Mouse (Mus musculus): ENCODE data around the gene Pcyt2.
A peak's percentile ranks its signal among the peaks of the same experiment; 100 is the strongest.
"Not testable (repeated sequence)": the region's sequence is repeated elsewhere in the genome, so short reads cannot be mapped to it uniquely, and the experiment has no call there.

Pcyt2 gene

GRCm38 (mm10) chr11:120615167-120615566, 2.6 kb downstream of the Pcyt2 start:
- DNase-seq = no peak

- no peak for DNase-seq
These were observed 3.8 kb downstream of the Pcyt2 start for GRCm38 (mm10) chr11:120613976-120614375.

GRCm38 (mm10) chr11:120613481-120613972, 4.2 kb downstream of the Pcyt2 start:
- DNase-seq = no peak

DNA sequence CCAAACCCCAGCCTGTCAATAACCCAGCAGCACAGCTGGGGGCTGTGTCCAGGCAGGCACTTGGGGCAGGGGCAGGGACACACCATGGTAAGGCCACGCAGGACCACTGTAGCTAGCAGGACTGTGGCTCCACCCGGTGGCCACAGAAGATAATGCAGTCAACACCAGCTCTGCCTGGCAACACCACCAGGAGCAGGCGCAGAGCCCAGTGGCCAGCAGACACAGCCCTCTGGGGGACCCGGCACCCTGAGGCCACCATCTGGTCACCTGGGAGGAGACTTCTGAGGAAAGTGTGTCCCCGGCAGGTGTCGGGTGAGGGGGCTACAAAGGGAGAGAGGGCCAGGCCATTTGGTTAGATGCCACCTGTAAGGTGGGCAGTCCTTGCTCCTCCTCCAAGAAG, 5.0 kb downstream of the Pcyt2 start:
- DNase-seq = no peak

DNA sequence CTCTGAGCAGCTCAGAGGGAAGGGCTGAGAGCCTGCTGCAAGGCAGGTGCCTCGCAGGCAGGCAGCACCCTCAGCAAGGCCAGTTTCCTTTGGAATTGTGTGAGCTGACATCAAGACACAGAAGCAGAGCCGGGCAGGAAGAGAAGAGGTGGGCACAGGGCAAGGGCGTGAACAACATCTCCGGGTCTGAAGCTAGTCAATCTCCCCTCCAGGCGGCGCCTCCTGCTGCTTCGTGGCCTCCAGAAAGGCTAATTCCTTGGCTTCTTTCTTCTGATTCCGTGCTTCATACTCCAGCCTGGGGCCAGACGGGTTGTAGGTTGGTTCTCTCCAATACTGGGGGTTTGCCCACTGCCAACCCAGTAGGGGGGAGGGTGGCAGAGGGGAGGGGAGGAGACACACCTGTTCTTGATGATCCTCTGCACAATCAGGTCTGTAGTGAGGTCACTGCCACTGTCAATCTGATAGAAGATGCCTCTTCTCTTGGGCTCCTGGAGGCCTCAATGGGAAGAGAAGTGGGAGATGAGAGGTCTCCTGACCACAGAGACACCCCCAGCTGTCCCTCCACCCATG, 7.2 kb downstream of the Pcyt2 start:
- DNase-seq = no peak

DNA sequence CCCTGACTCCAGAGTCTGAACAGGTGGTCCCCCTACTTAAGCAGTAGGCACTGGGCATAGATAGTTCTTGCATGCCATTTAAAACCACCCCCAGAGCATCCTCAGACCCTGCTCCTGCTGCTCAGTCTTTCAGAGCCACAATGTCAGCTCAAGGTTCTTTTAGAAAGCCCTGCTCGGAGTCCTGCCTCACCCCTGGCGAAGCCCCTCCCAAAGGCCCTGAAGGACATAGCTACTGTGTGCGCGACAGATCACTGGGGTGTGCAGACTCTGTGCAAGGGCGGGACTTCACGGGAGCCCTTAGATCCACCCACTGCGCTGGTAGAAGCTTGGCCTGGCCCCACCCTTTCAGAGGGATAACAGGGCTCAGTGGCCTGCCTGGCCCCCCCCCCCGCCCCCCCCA, 8.5 kb downstream of the Pcyt2 start:
- no peak for DNase-seq

DNA sequence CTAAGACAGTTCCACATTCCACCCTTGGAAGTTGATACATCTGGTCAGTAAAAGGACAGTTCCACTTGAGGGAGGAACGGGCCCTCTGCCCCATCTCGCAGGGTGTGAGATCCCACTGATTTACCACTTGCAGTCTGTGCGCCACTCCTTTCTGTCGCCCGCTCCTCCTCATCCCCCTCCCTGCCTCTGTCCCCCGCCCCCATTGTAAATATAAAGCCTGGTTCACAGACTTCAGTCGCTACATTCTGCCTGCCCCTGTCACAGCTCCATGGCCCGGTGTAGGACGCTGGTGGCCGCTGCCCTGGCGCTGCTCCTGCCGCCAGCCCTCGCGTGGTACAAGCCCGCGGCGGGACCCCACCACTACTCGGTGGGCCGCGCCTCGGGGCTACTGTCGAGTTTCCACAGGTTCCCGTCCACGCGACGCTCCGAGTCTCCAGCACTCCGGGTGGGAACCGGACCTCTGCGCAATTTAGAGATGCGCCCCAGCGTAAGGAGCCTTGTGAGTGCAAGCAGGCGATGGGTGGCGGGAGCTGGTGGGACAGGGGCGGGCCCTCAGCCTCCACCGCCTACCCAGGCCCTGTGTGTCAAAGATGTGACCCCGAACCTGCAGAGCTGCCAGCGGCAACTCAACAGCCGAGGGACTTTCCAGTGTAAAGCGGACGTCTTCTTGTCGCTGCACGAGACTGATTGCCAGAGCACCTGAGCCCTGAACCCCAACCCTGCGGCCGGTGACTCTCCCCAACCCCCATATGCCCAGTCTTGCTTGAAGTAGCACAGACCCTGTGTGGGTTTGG, 9.3 kb downstream of the Pcyt2 start, which contains the start of gene Npb:
TSS of gene Npb (plus strand) at position 237 of the 794 bp plus-strand sequence.
- DNase-seq = no peak

- no peak for DNase-seq
These were observed 11.0 kb downstream of the Pcyt2 start for GRCm38 (mm10) chr11:120606764-120607163.

GRCm38 (mm10) chr11:120605667-120606066, 12.1 kb downstream of the Pcyt2 start:
- DNase-seq = no peak

- DNase-seq = no peak
These were observed 14.2 kb downstream of the Pcyt2 start for GRCm38 (mm10) chr11:120603545-120603944.

- DNase-seq = no peak
These were observed 17.0 kb downstream of the Pcyt2 start for GRCm38 (mm10) chr11:120600716-120601115.

DNA sequence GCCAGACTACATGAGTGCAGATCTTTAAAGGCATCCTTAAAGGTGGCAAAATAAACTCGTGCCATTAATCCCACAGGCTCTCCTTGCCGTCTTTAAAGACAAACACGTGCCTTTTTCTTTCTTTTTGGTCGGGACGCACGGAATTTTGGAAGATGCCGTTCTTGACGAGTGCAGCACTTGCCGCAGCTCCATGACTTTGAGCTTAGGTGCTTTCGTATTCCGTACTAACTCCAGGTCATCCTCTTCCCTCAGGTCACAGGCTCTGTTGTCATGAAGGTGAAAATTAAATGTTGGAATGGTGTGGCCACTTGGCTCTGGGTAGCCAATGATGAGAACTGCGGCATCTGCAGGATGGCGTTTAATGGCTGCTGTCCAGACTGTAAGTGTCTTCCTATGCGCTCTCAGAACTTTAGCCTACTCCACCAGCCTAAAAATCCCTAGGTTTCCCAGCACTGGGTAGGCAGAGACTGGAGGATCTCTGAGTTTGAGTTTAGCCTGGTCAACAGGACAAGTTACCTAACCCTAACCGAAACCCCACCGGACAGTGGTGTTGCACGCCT, 18.7 kb downstream of the Pcyt2 start:
- no peak for DNase-seq

- DNase-seq = peak; percentile 96
These were observed 19.3 kb downstream of the Pcyt2 start, which contains the start of the genes Alyref and Anapc11 for GRCm38 (mm10) chr11:120598283-120598989. Gene Alyref (minus strand): TSS chr11:120598365. Gene Anapc11 (plus strand): TSS chr11:120598421.

DNA sequence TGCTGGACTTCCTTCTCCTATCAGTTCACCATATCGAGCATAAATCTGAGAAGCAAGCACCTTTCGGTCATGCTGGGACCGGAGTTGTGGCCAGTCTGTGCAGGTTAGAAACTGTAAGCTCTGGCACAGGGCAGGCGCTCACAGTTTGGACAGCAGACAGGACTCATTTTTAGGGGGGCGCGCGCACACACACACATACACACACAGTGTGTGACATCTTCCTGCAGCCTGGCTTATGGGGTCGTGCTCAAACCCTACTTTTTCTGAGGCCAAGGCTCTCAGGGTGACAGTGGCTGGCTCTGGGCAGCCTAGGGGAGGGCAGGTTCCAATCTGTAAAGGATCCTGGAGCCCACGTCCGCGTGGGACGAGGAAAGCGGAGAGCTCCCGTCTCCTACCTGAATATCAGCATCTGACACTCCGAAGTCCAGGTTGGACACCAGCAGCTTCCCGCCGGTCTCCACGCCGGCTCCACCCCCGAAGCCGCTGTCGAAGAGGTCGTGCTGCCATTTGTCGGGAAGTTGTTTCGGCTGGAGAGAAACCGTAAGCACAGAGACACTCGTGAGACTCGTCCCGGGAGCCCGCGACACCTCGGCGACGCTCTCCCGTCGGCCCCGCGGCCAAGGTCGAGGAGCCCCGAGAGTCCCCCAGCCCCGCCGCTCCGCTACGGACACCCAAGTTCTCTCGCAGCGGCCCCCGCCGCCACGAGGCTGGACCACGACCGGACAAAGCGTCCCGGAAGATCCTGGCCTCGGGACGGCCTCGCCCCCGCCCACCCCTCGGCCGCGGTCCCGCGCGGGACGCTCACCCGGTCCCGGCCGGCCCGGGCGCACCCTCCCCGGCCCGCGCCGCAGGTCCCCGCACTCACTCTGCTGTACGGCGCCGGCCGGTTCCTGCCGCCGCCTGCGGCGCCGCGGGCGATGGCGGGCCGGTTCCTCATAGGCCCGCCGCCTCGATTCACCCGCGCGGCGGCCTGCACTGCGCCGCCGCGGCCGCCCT, 20.2 kb downstream of the Pcyt2 start:
- DNase-seq = no peak

- no peak for DNase-seq
These were observed 29.2 kb downstream of the Pcyt2 start for GRCm38 (mm10) chr11:120588531-120588930.

DNA sequence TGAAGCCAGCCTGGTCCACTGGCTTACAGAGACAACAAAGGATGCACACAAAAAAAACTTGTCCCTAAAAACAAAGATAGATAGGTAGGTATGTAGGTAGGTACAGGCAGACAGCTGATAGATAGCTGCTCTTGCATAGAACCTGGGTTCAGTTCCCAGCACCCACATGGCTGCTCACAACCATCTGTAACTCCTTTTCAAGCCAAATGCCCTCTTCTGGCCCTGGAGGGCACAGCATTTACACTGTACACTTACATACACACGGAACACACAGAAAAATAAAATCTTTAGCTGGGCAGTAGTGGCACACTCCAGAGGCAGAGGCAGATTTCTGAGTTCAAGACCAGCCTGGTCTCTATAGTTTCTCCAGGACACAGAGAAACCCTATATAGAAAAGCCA, 33.8 kb downstream of the Pcyt2 start:
- DNase-seq = no peak

DNA sequence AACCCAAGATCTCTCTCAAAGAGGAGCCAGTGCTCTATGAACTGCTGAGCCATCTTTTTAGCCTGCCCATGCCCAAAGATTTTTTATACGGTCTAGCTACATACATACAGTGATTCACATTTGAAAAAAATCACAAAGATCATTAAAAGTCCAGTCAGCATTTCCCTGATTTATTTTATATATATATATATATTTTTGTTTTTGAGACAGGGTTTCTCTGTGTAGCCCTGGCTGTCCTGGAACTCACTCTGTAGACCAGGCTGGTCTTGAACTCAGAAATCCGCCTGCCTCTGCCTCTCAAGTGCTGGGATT, 34.8 kb downstream of the Pcyt2 start:
- DNase-seq = not testable (repeated sequence)

- DNase-seq = no peak
These were observed 35.3 kb downstream of the Pcyt2 start for GRCm38 (mm10) chr11:120582268-120582981.

- DNase-seq = peak; percentile 92
These were observed 36.1 kb downstream of the Pcyt2 start, which contains the start of gene Arhgdia for GRCm38 (mm10) chr11:120581490-120582267. Gene Arhgdia (minus strand): TSS chr11:120581624.

DNA sequence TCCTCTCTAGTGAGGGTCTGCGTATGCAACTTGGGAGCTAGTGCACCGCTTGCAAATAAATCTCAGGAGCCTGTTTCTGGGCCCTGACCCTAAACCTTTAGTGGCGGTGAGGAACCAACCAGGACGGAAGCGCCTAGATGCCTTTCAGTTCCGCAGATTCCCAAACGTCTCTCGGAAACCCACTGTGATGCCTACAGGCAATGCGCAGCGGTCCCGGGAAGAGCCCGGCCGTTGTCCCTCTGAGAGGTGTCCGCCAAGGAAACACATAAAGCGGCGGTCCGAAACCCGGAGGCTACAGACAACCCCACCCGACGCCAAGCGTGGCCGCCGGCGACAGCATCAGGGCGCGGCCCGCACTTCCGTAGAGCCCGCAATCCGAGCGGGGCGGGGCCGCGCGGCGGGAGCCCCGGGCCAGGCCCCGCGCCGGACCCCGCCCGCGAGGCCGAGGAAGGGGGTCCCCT, 36.8 kb downstream of the Pcyt2 start:
- DNase-seq = peak; percentile 50

Measured in right cerebral cortex, postnatal 25 days (tissue).